Mouse (Mus musculus): ENCODE data around the gene Map3k13.
"Not testable (repeated sequence)": the region's sequence is repeated elsewhere in the genome, so short reads cannot be mapped to it uniquely, and the experiment has no call there.

The Map3k13 gene

DNA sequence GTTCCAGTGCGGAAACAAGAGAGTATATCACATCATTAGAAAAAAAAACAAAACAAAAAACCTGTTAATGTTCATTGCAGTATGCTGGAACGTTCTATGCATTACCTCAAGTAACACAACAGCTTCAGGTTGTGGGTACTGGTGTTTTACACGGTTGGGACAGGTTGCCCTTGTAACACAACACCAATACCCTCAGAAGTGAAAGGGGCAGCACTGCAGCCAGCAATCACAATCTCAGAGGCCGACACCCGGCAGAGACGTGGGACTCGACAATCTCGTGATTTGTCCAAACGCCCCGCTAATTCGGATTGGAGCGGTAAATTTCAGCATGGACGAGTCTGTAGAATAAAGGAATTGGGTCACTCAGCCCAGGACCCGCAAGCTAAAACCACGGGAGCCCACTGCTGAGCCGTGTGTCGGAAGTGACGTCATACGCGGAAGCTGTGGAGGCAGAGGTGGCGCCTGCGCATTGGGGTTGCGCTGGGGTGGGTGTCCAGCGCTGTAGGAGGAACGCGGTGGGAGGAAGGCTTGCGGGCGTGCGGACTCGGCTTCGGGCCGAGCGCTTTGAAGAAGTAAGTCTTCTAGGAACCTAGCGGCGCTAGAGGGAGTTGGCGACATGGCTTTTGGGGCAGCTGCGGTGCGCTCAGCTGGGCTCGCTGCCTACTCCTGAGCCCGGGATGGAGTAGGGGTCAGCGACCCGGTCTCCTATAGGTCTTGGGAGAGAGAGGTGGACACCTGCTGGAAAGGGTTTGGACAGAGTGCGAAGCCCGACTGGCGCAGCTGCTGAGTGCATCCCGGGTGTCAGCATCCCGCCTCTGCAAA, at the start of gene Map3k13:
Gene Map3k13, plus strand, starts transcription at position 472 of the 822 bp plus-strand sequence.
- peak; percentile 96 for DNase-seq (ENCODE audit: low read depth, low spot score)

GRCm38 (mm10) chr16:21758447-21758846, 35.7 kb upstream of the Map3k13 start:
- no peak for DNase-seq (ENCODE audit: low read depth, low spot score)

GRCm38 (mm10) chr16:21768255-21768654, 25.9 kb upstream of the Map3k13 start:
- no peak for DNase-seq (ENCODE audit: low read depth, low spot score)

GRCm38 (mm10) chr16:21769667-21770066, 24.5 kb upstream of the Map3k13 start:
- DNase-seq (ENCODE audit: low read depth, low spot score), result no peak

DNA sequence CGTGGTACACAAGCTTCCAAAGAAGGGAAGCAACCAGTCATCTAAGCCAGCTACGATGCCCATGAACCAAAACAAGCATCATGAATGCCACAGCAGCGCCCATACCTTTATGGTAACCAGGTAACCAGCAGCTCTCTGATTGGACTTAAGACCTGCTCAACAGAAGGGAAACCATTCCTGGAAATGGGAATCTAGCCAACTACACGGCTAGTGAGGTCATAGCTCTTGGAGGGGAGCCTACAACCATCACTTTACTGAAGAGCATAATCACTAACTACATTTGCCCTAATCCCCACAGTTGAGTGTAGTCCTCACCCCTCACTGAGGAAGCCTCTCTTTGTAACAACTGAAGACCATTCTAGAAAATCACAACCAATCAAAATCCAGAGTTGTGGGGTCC, 19.4 kb upstream of the Map3k13 start:
- DNase-seq (ENCODE audit: low read depth, low spot score), result no peak

DNA sequence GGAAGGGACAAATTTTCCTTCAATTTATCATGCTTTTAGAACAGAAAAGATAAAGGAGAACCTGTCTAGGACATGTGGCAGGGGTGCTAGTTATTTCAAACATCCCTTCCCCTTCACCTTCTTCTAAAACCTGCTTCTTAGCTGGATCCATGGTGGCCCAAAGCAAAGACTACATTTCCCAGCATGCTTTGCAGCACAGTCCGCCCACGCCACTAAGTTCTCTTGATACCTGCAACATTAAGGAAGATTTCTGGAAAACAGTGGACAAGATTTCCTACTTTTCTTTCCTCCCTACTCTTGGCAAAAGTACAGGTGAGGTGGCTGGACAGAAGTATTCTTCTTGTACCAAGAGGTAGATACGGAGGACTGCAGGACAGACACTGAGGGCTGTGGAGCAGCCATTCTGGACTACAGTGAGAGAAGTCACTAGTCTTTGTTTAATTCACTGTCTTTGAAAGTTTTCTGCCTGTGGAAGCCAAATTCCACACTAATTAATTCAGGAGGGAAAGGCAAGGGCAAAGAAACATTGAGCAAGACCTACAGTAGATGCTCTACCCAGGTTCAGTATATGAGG, 15.8 kb upstream of the Map3k13 start:
- peak; percentile 36 for DNase-seq (ENCODE audit: low read depth, low spot score)

DNA sequence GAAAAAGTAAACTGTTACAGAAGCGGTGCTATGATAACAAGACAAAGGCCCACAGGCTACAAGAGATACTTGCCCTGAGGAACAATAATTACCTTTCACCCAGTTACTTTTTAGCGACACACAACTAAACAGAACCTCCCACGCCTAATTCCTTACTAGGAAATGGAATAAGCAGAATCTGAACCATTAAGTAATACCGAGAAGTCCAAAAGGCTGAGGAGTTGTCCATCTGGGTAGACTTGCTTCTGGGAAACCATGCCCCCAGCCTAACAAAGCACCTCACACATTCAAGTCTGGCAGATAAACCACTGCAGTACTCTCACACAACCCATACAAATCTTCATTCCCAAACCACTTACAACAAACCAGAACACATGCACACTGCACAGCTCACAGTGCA, 15.0 kb upstream of the Map3k13 start:
- no peak for DNase-seq (ENCODE audit: low read depth, low spot score)

DNA sequence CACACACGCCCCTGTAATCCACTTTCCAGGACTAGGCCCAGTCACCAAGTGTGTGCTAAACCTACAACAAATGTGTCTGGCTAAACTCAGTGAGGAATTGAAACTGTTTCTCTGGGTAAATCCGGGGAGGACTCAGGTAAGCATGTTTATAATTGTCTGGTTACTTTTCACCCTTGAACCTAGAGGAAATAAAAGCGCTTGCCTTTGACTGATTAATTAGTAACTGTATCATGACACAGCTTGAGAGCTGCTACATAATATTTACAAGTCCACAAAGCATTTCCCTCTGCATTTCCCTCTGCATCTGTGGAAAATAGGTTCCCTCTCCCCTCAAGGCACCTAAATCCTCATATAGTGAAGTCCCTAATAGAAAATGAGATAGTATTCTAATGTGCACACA, 12.9 kb upstream of the Map3k13 start:
- no peak for DNase-seq (ENCODE audit: low read depth, low spot score)

DNA sequence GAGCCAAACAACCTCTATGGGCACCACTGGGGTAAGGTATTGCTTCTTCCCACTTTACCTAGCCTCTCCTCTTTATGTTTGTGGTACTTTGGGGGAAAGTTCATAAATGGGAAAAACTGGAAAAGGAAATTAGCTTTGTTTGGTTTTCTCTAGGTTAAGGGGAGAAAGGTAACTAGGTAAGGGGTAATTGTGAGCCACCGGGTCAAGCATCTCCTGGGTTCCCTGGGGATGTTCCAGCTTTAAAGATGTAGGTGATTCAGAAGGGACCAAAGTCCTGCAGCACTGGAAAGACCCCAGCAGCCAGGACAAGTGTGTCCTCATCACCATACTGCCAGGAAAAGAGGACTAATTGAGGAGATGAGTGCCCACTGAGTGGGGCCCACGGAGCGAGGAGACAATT, 12.3 kb upstream of the Map3k13 start:
- no peak for DNase-seq (ENCODE audit: low read depth, low spot score)

DNA sequence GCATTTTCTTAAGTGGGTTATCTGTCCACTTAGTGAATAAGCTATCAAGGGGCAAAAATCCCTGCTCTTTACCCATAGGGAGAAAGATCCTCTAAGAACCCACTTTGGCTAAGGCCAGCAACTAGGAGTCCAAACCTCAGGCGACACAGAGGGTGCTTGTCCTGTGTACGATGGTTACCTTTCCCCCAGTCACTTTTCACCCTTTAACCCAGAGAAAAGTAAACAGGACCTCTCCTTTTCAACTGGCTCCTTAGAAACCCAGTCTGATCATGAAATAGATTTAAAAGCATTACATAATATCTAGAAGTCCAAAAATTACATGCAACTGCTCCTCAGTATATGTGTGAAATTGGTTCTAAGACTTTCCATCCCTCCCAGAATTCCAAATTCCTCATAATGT, 11.3 kb upstream of the Map3k13 start:
- DNase-seq (ENCODE audit: low read depth, low spot score), result no peak

GRCm38 (mm10) chr16:21785000-21785399, 9.1 kb upstream of the Map3k13 start:
- no peak for DNase-seq (ENCODE audit: low read depth, low spot score)

- no peak for DNase-seq (ENCODE audit: low read depth, low spot score)
Measured at GRCm38 (mm10) chr16:21786317-21786716, 7.8 kb upstream of the Map3k13 start.

DNA sequence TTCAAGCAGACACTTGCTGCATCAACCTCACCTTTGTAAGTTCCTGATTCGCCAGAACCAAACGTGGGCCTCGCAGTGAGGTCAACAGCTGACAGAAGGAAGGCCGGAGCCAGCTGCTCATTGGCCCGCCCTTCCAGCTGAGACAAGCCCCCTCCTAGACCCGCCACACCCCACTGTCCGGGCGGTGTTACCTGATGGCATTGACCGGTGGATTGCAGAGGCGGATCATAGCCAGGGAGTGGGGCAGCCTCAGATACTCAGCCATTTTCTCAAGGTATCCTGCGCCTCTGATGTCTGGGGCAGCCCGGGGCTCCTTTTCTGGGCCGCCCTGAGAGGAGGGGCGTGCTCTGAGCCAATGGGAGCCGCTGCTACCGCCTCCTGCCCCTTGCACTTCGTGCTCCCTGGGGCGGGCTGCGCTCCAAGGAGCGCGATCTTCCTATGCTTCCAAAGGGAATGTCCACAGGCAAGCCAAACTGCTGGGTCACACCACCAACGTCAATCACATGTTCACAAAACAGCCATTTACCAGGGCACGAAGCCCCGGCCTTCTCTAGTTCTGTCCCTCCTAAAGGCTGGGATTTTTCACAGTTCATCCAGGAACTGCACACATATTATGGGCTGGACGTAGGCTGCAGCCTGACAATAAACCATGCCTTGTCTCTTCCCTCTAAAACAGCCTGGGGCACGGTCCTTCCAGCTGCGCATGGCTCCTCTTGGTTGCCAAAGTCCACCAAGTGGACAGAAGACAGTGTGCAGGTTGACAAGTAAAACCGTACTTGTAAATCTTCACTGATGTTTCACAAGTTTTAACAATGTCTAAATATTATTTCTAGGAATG, 6.4 kb upstream of the Map3k13 start, which contains the start of gene Ehhadh:
Gene Ehhadh, minus strand, starts transcription at position 292 of the 838 bp plus-strand sequence.
- DNase-seq (ENCODE audit: low read depth, low spot score), result peak; percentile 40

GRCm38 (mm10) chr16:21788581-21788980, 5.6 kb upstream of the Map3k13 start:
- DNase-seq (ENCODE audit: low read depth, low spot score), result no peak

GRCm38 (mm10) chr16:21789180-21789579, 5.0 kb upstream of the Map3k13 start:
- DNase-seq (ENCODE audit: low read depth, low spot score), result no peak

- no peak for DNase-seq (ENCODE audit: low read depth, low spot score)
Measured at GRCm38 (mm10) chr16:21790469-21790868, 3.7 kb upstream of the Map3k13 start.

DNA sequence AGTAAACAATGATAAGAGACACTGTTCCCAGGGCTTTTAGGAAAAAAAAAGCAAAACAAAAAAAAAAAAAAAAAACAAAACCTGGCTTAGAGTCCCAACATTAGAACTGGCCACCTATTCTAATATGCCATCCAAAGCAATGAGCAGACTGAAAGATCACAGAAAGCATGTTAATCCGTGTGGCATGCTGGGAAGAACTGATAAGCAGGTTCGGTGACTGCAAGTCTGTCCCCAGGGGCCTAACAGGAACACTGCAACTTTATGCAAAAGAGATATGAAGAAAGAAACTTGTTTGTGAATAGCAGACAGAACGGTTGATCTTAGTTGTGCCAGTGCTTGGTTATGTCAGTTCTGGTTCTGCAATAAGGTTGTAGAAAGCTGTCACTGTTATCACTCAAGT, 2.4 kb upstream of the Map3k13 start:
- DNase-seq (ENCODE audit: low read depth, low spot score), result no peak

DNA sequence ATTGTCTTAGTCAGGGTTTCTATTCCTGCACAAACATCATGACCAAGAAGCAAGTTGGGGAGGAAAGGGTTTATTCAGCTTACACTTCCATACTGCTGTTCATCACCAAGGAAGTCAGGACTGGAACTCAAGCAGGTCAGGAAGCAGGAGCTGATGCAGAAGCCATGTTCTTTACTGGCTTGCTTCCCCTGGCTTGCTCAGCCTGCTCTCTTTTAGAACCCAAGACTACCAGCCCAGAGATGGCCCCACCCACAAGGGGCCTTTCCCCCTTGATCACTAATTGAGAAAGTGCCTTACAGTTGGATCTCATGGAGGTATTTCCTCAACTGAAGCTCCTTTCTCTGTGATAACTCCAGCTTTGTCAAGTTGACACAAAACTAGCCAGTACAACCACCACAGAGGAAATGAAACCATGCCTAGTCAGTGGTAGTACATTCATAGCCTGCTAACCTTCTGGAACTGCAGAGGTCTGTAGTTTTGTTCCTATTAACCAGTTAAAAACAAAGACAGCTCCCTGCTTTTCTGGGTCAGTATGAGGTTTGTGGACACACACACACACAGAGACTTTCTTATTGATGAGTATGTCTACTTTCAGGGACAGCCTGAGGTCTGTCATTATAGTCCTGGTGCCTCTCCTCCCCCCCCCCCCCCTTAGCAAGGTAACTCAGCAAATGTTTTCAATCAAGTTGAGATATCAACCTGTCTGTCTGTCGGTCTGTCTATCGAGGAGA, 901 bp upstream of the Map3k13 start:
- not testable (repeated sequence) for DNase-seq (ENCODE audit: low read depth, low spot score)

- no peak for DNase-seq (ENCODE audit: low read depth, low spot score)
Measured at GRCm38 (mm10) chr16:21794697-21795045, 525 bp downstream of the Map3k13 start.

DNA sequence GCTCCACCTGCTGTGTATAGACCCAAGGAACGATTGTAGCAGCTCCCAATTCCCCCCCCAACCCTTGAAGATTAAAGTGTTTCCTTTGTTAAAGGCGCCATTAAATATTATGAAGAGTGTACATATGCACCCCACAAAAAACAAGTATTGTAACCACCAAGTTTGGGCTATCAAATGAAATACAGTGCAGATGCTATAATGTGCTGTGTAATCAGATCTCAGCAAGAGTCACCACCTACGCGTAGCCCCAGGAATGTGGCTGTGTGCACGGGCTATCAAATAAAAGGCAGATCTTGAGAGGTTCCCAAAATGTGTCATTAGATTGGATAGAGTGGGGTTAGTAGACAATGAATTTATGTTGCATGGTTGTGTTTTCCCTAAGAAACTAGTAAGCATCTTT, 925 bp downstream of the Map3k13 start:
- DNase-seq (ENCODE audit: low read depth, low spot score), result no peak

DNA sequence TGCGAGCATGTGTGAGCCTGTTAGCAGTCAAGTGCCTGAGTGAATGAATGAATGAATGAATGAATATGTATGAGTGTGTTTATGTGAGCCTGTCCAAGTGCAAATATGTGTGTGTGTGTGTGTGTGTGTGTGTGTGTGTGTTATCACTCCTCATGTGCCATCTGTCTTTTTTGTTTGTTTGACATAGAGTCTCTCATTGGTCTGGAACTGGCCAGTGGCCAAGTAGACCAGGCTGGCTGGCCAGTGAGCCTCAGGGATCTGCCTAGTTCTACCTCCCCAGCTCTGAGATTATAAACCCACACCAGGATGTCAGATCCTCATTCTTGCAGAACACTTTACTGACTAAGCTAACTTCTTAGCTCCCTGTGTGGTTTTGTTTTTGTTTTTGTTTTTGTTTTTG, 10.1 kb downstream of the Map3k13 start:
- no peak for DNase-seq (ENCODE audit: low read depth, low spot score)

- no peak for DNase-seq (ENCODE audit: low read depth, low spot score)
Measured at GRCm38 (mm10) chr16:21806892-21807291, 12.7 kb downstream of the Map3k13 start.
